Mouse (Mus musculus) bone marrow macrophage, adult 2 months (primary cell): Measurements from ENCODE around the gene Vrk1.

Experiments
- CTCF ChIP-seq: IDR thresholded peaks from 2 replicates; pipeline ENCODE4 v1.5.1; 2012; ENCODE audit warnings: low read depth, mild to moderate bottlenecking, low read length, moderate library complexity
- POLR2A ChIP-seq: IDR thresholded peaks from 2 replicates; pipeline ENCODE4 v1.6.1; 2012; ENCODE audit warnings: mild to moderate bottlenecking, low read depth, low read length, borderline replicate concordance

GRCm38 (mm10) chr12:105963012-105963572 lies 46.9 kb upstream of the Vrk1 start:
- TF ChIP-seq POLR2A = no peak
- 0 out of 2 replicates have a peak, but pooled peaks have one; percentile 4 for TF ChIP-seq CTCF
